Mouse (Mus musculus) CH12.LX (cell line): Measurements from ENCODE around the gene Cmya5. TPM values are rescaled to one million over a fixed set of nuclear protein-coding genes. Genes with fewer than 3 reads are reported as not detected.

Experiments
- DNase-seq: peaks from one replicate; pipeline ENCODE4 v3.0.0-alpha.2; 2013; ENCODE audit errors: extremely low read depth
- H3K27ac ChIP-seq: 2 replicates; pipeline ENCODE4 v1.5.1; 2012; ENCODE audit warnings: low read depth, mild to moderate bottlenecking, control low read depth, moderate library complexity; ENCODE audit not compliant: insufficient read depth
- H3K27me3 ChIP-seq: replicated peaks from 2 replicates; pipeline ENCODE3; 2012; ENCODE audit warnings: inconsistent platforms
- H3K36me3 ChIP-seq, 2 experiments: replicated peaks in 1 of 2; 2 replicates each; pipeline versions ENCODE3 to v1.6.1; 2012; ENCODE audit warnings: inconsistent platforms in 1 of 2, low read length in 1 of 2, mild to moderate bottlenecking in 1 of 2, mixed read lengths in 1 of 2, moderate library complexity in 1 of 2; ENCODE audit not compliant: control insufficient read depth in 1 of 2, insufficient read depth in 1 of 2
- H3K4me1 ChIP-seq, 2 experiments: 2 replicates each; pipeline ENCODE4 v1.6.1; 2012; ENCODE audit warnings: inconsistent platforms in 1 of 2, moderate library complexity in 1 of 2; ENCODE audit not compliant: insufficient read depth in 2 of 2, control insufficient read depth in 1 of 2
- H3K4me2 ChIP-seq: 2 replicates; pipeline ENCODE4 v1.6.1; 2012; ENCODE audit warnings: low read depth, mild to moderate bottlenecking, control low read depth; ENCODE audit not compliant: poor library complexity, insufficient read depth, severe bottlenecking
- H3K4me3 ChIP-seq, 3 experiments: fragments of 150-350 bp in 1 of 3; sonication (generic) in 1 of 3; replicated peaks in 1 of 3; 2 replicates each; pipeline versions ENCODE3 to v1.5.1; 2011 to 2012; ENCODE audit warnings: low read depth in 2 of 3, low read length in 2 of 3, mild to moderate bottlenecking in 2 of 3, moderate library complexity in 2 of 3, control low read depth in 1 of 3, improper control_type of control experiment in 1 of 3, inconsistent platforms in 1 of 3, mixed read lengths in 1 of 3; ENCODE audit not compliant: poor library complexity in 1 of 3
- H3K79me2 ChIP-seq: replicated peaks from 2 replicates; pipeline ENCODE4 v1.6.1; 2012; ENCODE audit warnings: mild to moderate bottlenecking, moderate library complexity; ENCODE audit not compliant: control insufficient read depth, poor library complexity, insufficient read depth, severe bottlenecking; ENCODE audit errors: extremely low read depth
- H3K9ac ChIP-seq: 2 replicates; pipeline ENCODE4 v1.6.1; 2012; ENCODE audit warnings: low read depth, mild to moderate bottlenecking, control low read depth, moderate library complexity; ENCODE audit not compliant: insufficient read depth
- H3K9me3 ChIP-seq: replicated peaks from 2 replicates; pipeline ENCODE3; 2012; ENCODE audit warnings: low read length, inconsistent platforms, mixed read lengths
- BHLHE40 ChIP-seq: IDR thresholded peaks from 2 replicates; pipeline ENCODE4 v1.6.1; 2011; ENCODE audit warnings: mild to moderate bottlenecking, low read depth, low read length, improper control_type of control experiment
- CHD2 ChIP-seq: IDR thresholded peaks from 2 replicates; pipeline ENCODE4 v1.6.1; 2011; ENCODE audit warnings: low read length, improper control_type of control experiment
- CTCF ChIP-seq, 2 experiments: IDR thresholded peaks in 1 of 2; conservative IDR thresholded peaks in 1 of 2; 2 replicates each; pipeline ENCODE4 v1.5.1; 2011 to 2012; ENCODE audit warnings: low read depth in 2 of 2, low read length in 2 of 2, improper control_type of control experiment in 1 of 2, inconsistent platforms in 1 of 2, mild to moderate bottlenecking in 1 of 2, moderate library complexity in 1 of 2
- EP300 ChIP-seq: IDR thresholded peaks from 2 replicates; pipeline ENCODE4 v1.6.1; 2011; ENCODE audit warnings: low read length, improper control_type of control experiment
- ETS1 ChIP-seq: conservative IDR thresholded peaks from 2 replicates; pipeline ENCODE4 v1.6.1; 2012; ENCODE audit warnings: low read depth, mild to moderate bottlenecking, inconsistent platforms, low read length, improper control_type of control experiment, moderate library complexity
- GABPA ChIP-seq: IDR thresholded peaks from 2 replicates; pipeline ENCODE4 v1.6.1; 2012; ENCODE audit warnings: low read depth, low read length, improper control_type of control experiment, inconsistent platforms; ENCODE audit not compliant: insufficient replicate concordance
- IRF4 ChIP-seq: IDR thresholded peaks from 2 replicates; pipeline ENCODE4 v1.6.1; 2014; ENCODE audit warnings: low read depth, mild to moderate bottlenecking, inconsistent platforms, low read length, improper control_type of control experiment
- JUND ChIP-seq: conservative IDR thresholded peaks from 2 replicates; pipeline ENCODE4 v1.6.1; 2011; ENCODE audit warnings: low read depth, low read length, improper control_type of control experiment
- KAT2A ChIP-seq: IDR thresholded peaks from 2 replicates; pipeline ENCODE4 v1.6.1; 2012; ENCODE audit warnings: low read length, improper control_type of control experiment, inconsistent platforms; ENCODE audit not compliant: insufficient replicate concordance
- MAFK ChIP-seq: IDR thresholded peaks from 2 replicates; pipeline ENCODE4 v1.6.1; 2011; ENCODE audit warnings: low read length, improper control_type of control experiment; ENCODE audit not compliant: insufficient replicate concordance
- MAX ChIP-seq: IDR thresholded peaks from 2 replicates; pipeline ENCODE4 v1.6.1; 2011; ENCODE audit warnings: low read length, improper control_type of control experiment
- MAZ ChIP-seq: IDR thresholded peaks from 2 replicates; pipeline ENCODE4 v1.6.1; 2012; ENCODE audit warnings: low read depth, mild to moderate bottlenecking, inconsistent platforms, low read length, improper control_type of control experiment, moderate library complexity
- MEF2A ChIP-seq: IDR thresholded peaks from 2 replicates; pipeline ENCODE4 v1.6.1; 2014; ENCODE audit warnings: low read depth, mild to moderate bottlenecking, inconsistent platforms, low read length, improper control_type of control experiment, borderline replicate concordance
- NRF1 ChIP-seq: IDR thresholded peaks from 2 replicates; pipeline ENCODE4 v1.6.1; 2014; ENCODE audit warnings: low read depth, mild to moderate bottlenecking, inconsistent platforms, low read length, improper control_type of control experiment, moderate library complexity
- PAX5 ChIP-seq: IDR thresholded peaks from 2 replicates; pipeline ENCODE4 v1.6.1; 2012; ENCODE audit warnings: low read length, inconsistent platforms, mixed read lengths
- RAD21 ChIP-seq: IDR thresholded peaks from 2 replicates; pipeline ENCODE4 v1.6.1; 2011; ENCODE audit warnings: low read depth, mild to moderate bottlenecking, low read length, improper control_type of control experiment, moderate library complexity
- SMC3 ChIP-seq: IDR thresholded peaks from 2 replicates; pipeline ENCODE4 v1.6.1; 2011; ENCODE audit warnings: low read depth, low read length, improper control_type of control experiment
- TCF12 ChIP-seq: IDR thresholded peaks from 2 replicates; pipeline ENCODE4 v1.6.1; 2014; ENCODE audit warnings: low read depth, mild to moderate bottlenecking, inconsistent platforms, low read length, improper control_type of control experiment
- UBTF ChIP-seq: IDR thresholded peaks from 2 replicates; pipeline ENCODE4 v1.6.1; 2012; ENCODE audit warnings: low read depth, mild to moderate bottlenecking, inconsistent platforms, low read length, improper control_type of control experiment, moderate library complexity
- ZC3H11A ChIP-seq: IDR thresholded peaks from 2 replicates; pipeline ENCODE4 v1.6.1; 2012; ENCODE audit warnings: low read depth, mild to moderate bottlenecking, inconsistent platforms, low read length, improper control_type of control experiment
- ZMIZ1 ChIP-seq: IDR thresholded peaks from 2 replicates; pipeline ENCODE4 v1.6.1; 2012; ENCODE audit warnings: low read depth, mild to moderate bottlenecking, inconsistent platforms, low read length, improper control_type of control experiment
- dilution Hi-C: fragments of 300-500 bp; cut with MboI; formaldehyde crosslinking; loops from 2 replicates; pipeline ENCODE4 v1.14.3; 2020; ENCODE audit warnings: low sequenced_read_pairs; ENCODE audit not compliant: extremely low pct_unique_long_range_greater_than_20kb, extremely low pct_ligation_motif_present
- in situ Hi-C: fragments of 300-500 bp; cut with MboI; formaldehyde crosslinking; loops from 3 replicates; pipeline ENCODE4 v1.14.3; 2019; ENCODE audit warnings: low sequenced_read_pairs, low pct_ligation_motif_present, low pct_unique_long_range_greater_than_20kb, mixed read lengths
- polyA plus RNA-seq: library from polyadenylated mRNA; unstranded; fragments of >175 nt; gene quantifications from 2 replicates; pipeline ENCODE4 v1.2.1, GENCODE M21; 2012; ENCODE audit warnings: low read depth; ENCODE audit not compliant: insufficient read length
- total RNA-seq, 2 experiments: library from RNA; depleted of rRNA; stranded (reverse); fragments of 300-350 nt in 1 of 2; fragments of >200 nt in 1 of 2; gene quantifications; 2 replicates each; pipeline ENCODE4 v1.2.3; 2012 to 2014

Gene Cmya5
- total RNA-seq (2012; rRNA removed) (0.59 and 0.63 TPM in 2 replicates), total RNA-seq (2014; rRNA removed) (0.15 and 0.19 TPM in 2 replicates), polyA plus RNA-seq (0.25 and 0.34 TPM in 2 replicates)

DNA sequence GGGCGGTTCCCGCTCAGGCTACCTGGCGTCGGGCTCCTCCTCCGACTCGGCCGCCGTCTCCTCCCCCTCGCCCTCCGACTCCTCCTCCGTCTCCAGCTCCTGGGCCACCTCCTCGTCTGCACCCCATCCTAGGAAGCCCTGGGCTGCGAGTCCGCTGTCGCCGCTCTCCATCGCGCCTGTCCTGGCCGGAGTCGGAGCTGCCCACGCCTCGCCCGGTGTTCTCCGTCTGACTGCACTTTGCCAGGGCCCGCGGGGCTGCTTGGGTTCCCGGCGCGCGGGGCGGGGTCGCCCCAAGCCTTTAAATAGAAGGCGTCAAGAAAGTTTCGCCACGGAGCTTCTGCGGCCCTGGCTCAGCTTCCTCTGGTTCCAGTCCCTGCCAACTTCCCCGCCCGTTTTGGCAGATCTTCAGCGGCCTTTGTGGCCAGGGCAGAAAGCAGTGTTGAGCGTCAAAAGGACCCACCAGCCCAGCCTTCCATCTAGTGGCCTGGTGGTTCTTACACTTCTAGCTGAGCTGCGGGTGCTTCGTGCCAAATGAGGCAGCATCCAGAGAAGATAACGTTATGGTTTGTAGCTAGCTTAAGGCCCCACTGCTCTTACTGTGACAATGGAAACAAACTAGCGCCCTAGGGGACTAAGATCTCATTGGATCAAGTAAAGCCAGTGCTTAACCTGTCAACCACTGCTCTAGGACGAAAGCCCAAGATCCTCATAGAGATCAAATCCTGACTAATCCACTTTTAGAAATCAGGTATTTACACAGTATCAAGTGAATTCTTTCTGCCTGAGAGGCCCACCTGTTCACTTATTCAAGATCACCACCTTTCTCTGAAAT lies at the start of gene Cmya5:
Cmya5 (minus strand) TSS at position 389 of the 832 bp plus-strand sequence.
- in situ Hi-C loops = no loop called here
- no peak for DNase-seq
- Histone ChIP-seq H3K4me1 (no peaks in the 10 kb centered on the region), H3K27me3 (no peaks in the 10 kb centered on the region), H3K79me2 (no peaks in the 10 kb centered on the region), H3K4me3 (no peak within 1 kb of the TSS), H3K27ac (no peak within 1 kb of the TSS), H3K4me2 (no peak within 1 kb of the TSS), H3K36me3 (peaks cover 25 to 56% of the 10 kb centered on the region in 2 experiments), H3K9me3 (no peaks in the 10 kb centered on the region), H3K9ac (no peak within 1 kb of the TSS)
- dilution Hi-C loops = no loop called here
- TF ChIP-seq KAT2A (no peak), IRF4 (no peak), MAZ (no peak)

DNA sequence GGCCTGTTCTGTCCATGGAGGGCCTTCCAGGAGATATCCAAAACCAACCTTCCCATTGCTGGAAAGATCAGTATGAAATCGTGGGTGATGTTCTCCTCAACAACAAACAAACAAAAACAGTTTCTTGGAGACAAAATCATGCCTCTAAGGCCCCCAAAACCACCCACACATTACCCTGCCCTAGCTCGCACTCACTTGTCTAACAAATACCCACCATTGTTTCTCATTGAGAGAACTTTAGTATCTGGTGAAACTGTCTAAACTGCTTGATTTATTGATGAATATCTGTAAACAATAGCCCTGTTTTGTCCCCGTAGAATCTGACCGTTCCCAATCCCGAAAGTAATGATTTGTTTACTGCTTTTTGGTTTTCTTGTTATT lies 48.1 kb upstream of the Cmya5 start:
- in situ Hi-C loops (no loop called here), dilution Hi-C loops (no loop called here)
- no peaks in the 10 kb centered on the region for H3K9me3 ChIP-seq
- peak overlapping the region; percentile 37 for H3K4me2 ChIP-seq
- no peaks in the 10 kb centered on the region for H3K27me3 ChIP-seq
- H3K79me2 ChIP-seq = peaks cover 34% of the 10 kb centered on the region
- H3K4me1 ChIP-seq = peaks cover 0 to 8% of the 10 kb centered on the region in 2 experiments; a peak in 1 of 4 replicates
- H3K36me3 ChIP-seq = no peaks in the 10 kb centered on the region
- peak overlapping the region; percentile 85 for H3K9ac ChIP-seq
- H3K27ac ChIP-seq = no peak overlapping the region
- DNase-seq = no peak
- peak overlapping the region; percentile 24 to 93 (median 51) for H3K4me3 ChIP-seq
- TF ChIP-seq EP300 = peak; percentile 25; the same call in 1 of the 2 replicates
- TF ChIP-seq UBTF = no peak

DNA sequence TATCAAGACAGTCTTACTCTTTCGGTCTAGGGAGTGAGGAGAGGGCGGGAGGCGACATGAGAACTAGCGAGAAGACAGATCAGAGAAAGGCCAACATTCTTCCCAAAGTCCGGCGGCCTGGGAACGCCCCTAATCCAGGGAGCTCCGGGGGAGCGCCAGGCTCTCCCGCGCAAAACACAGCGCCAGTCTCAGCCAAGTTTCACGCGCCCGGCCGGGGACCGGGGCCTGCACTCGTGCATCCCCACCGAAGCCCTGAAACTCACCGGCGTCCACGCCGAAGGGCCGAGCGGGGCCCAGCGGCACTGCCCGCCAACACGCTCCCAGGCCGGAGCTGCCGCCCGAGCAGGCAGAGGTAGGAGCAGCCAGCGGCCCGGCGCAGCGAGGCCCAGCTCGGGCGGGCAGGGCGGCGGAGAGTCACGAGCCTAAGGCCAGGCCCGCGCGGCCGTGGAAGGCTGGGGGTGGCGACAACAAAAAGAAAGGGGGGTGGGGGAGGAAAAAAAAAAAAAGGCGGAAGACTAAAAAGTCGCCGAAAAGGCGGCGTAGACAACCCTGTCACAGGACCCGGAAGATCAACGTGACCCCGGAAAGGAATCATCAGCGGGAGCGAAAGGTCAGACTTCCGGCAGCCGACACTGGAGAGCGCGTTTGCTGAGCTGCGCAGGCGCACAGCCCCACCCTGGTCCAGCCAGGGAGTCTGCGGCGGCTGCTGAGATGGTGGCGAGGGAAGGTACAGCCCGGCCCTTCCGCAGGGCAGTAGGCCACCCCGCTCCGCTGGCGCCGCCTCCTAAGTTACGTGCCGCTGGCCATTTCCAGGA lies 47.5 kb upstream of the Cmya5 start, which contains the start of gene Tent2:
Tent2 (minus strand) TSS at position 555 of the 815 bp plus-strand sequence.
- peak within 1 kb of the TSS; percentile 71 for H3K27ac ChIP-seq
- dilution Hi-C loops (no loop called here), in situ Hi-C loops (no loop called here)
- H3K36me3 ChIP-seq = no peaks in the 10 kb centered on the region
- peak within 1 kb of the TSS; percentile 71 to 93 (median 75) for H3K4me3 ChIP-seq
- peak within 1 kb of the TSS; percentile 85 for H3K9ac ChIP-seq
- H3K4me1 ChIP-seq = peaks cover 0 to 14% of the 10 kb centered on the region in 2 experiments; a peak in 1 of 4 replicates
- peak within 1 kb of the TSS; percentile 91 for H3K4me2 ChIP-seq
- H3K79me2 ChIP-seq = peaks cover 35% of the 10 kb centered on the region
- DNase-seq = peak; percentile 97
- H3K9me3 ChIP-seq = no peaks in the 10 kb centered on the region
- H3K27me3 ChIP-seq = no peaks in the 10 kb centered on the region
- no peak for TF ChIP-seq CTCF (conservative IDR thresholded peaks at IDR 0.05 in 1 of 2, IDR thresholded peaks at IDR 0.05 in 1 of 2; ENCODE audit: low read depth in 2 of 2, low read length in 2 of 2)
- TF ChIP-seq ZC3H11A = no peak
- no peak for TF ChIP-seq JUND
- peak; percentile 97 for TF ChIP-seq CHD2
- TF ChIP-seq BHLHE40 = peak; percentile 58
- TF ChIP-seq TCF12 = peak; percentile 83
- TF ChIP-seq KAT2A = peak; percentile 96
- TF ChIP-seq PAX5 = no peak
- peak; percentile 23; the same call in 1 of the 2 replicates for TF ChIP-seq GABPA
- peak; percentile 44 for TF ChIP-seq ETS1
- TF ChIP-seq RAD21 = no peak; the same call in 1 of the 2 replicates
- peak; percentile 78; the same call in 1 of the 2 replicates for TF ChIP-seq ZMIZ1
- peak; percentile 70 for TF ChIP-seq MEF2A
- peak; percentile 97 for TF ChIP-seq NRF1
- peak; percentile 48; the same call in 1 of the 2 replicates for TF ChIP-seq IRF4
- no peak for TF ChIP-seq MAX
- no peak for TF ChIP-seq MAFK
- no peak for TF ChIP-seq SMC3
